Mouse (Mus musculus): Measurements from ENCODE around the gene Ajm1. TPM values are rescaled to one million over a fixed set of nuclear protein-coding genes. Genes with fewer than 3 reads are reported as not detected.

The Ajm1 gene
- 15.8 and 18.1 TPM in 2 replicates for polyA plus RNA-seq (2012; rRNA removed)

GRCm38 (mm10) chr2:25581294-25581864, at the start of gene Ajm1:
Gene Ajm1, minus strand, starts transcription at chr2:25581757.

GRCm38 (mm10) chr2:25627811-25628210, 46.3 kb upstream of the Ajm1 start, which contains the start of gene Fcna:
Gene Fcna, minus strand, starts transcription at chr2:25628030.

GRCm38 (mm10) chr2:25621229-25622200, 40.0 kb upstream of the Ajm1 start, which contains the start of gene Tmem141:
Gene Tmem141, minus strand, starts transcription at chr2:25622005.

GRCm38 (mm10) chr2:25617578-25617977, 36.0 kb upstream of the Ajm1 start, which contains the start of gene Ccdc183:
Gene Ccdc183, minus strand, starts transcription at chr2:25617678.

GRCm38 (mm10) chr2:25607761-25608622, 26.4 kb upstream of the Ajm1 start, which contains the start of gene Rabl6:
Gene Rabl6, minus strand, starts transcription at chr2:25608521.

GRCm38 (mm10) chr2:25574579-25575431, 6.8 kb downstream of the Ajm1 start, which contains the start of the genes Mamdc4 and Phpt1:
Gene Mamdc4, minus strand, starts transcription at chr2:25574845.
Gene Phpt1, minus strand, starts transcription at chr2:25575224.

GRCm38 (mm10) chr2:25557221-25557963, 24.2 kb downstream of the Ajm1 start, which contains the start of gene Edf1:
Gene Edf1, plus strand, starts transcription at chr2:25557847.

GRCm38 (mm10) chr2:25546811-25547491, 34.6 kb downstream of the Ajm1 start, which contains the start of gene Traf2:
Gene Traf2, minus strand, starts transcription at chr2:25546940.

Other genes with a start within 250 kb of the Ajm1 start
- gene Man1b1, start 249.4 kb downstream of the Ajm1 start, polyA plus RNA-seq (2012; rRNA removed): 28.2 and 34.0 TPM in 2 replicates
- gene Dpp7, start 225.4 kb downstream of the Ajm1 start, polyA plus RNA-seq (2012; rRNA removed): 48.1 and 51.1 TPM in 2 replicates
- gene Uap1l1, start 216.1 kb downstream of the Ajm1 start, polyA plus RNA-seq (2012; rRNA removed): 4.2 and 6.0 TPM in 2 replicates
- 29.5 and 39.5 TPM in 2 replicates for gene Sapcd2, start 209.4 kb downstream of the Ajm1 start, polyA plus RNA-seq (2012; rRNA removed)
- gene Entpd2, start 185.9 kb downstream of the Ajm1 start, polyA plus RNA-seq (2012; rRNA removed): 2.0 and 3.8 TPM in 2 replicates
- gene Npdc1, start 182.4 kb downstream of the Ajm1 start, polyA plus RNA-seq (2012; rRNA removed): 585 and 599 TPM in 2 replicates
- 0.39 and 0.44 TPM in 2 replicates for gene Fut7, start 158.5 kb downstream of the Ajm1 start, polyA plus RNA-seq (2012; rRNA removed)
- gene Abca2, start 153.1 kb downstream of the Ajm1 start, polyA plus RNA-seq (2012; rRNA removed): 43.4 and 48.8 TPM in 2 replicates
- 0.74 and 1.3 TPM in 2 replicates for gene Clic3, start 124.9 kb downstream of the Ajm1 start, polyA plus RNA-seq (2012; rRNA removed)
- 122 and 124 TPM in 2 replicates for gene Paxx, start 120.7 kb downstream of the Ajm1 start, polyA plus RNA-seq (2012; rRNA removed)
- 65.0 and 127 TPM in 2 replicates for gene Ptgds, start 111.7 kb downstream of the Ajm1 start, polyA plus RNA-seq (2012; rRNA removed)
- gene Lcn12, start 87.8 kb downstream of the Ajm1 start, polyA plus RNA-seq (2012; rRNA removed): not detected in 2 replicates
- 37.4 and 43.7 TPM in 2 replicates for gene Fbxw5, start 81.0 kb downstream of the Ajm1 start, polyA plus RNA-seq (2012; rRNA removed)
- gene C8g, start 80.0 kb downstream of the Ajm1 start, polyA plus RNA-seq (2012; rRNA removed): 3.2 and 4.1 TPM in 2 replicates
- gene Traf2, start 34.8 kb downstream of the Ajm1 start, polyA plus RNA-seq (2012; rRNA removed): 13.1 and 14.5 TPM in 2 replicates
- gene Edf1, start 23.9 kb downstream of the Ajm1 start, polyA plus RNA-seq (2012; rRNA removed): 199 and 206 TPM in 2 replicates
- gene Mamdc4, start 6.9 kb downstream of the Ajm1 start, polyA plus RNA-seq (2012; rRNA removed): 6.3 and 6.6 TPM in 2 replicates
- gene Phpt1, start 6.5 kb downstream of the Ajm1 start, polyA plus RNA-seq (2012; rRNA removed): 181 and 195 TPM in 2 replicates
- 83.7 and 90.9 TPM in 2 replicates for gene Rabl6, start 26.8 kb upstream of the Ajm1 start, polyA plus RNA-seq (2012; rRNA removed)
- gene Ccdc183, start 35.9 kb upstream of the Ajm1 start, polyA plus RNA-seq (2012; rRNA removed): 0.01 TPM in 1 of 2 replicates, not detected in the other
- 27.9 and 35.4 TPM in 2 replicates for gene Tmem141, start 40.2 kb upstream of the Ajm1 start, polyA plus RNA-seq (2012; rRNA removed)
- gene Fcna, start 46.3 kb upstream of the Ajm1 start, polyA plus RNA-seq (2012; rRNA removed): 1.1 TPM in 2 replicates
- gene Lcn8, start 71.4 kb upstream of the Ajm1 start, polyA plus RNA-seq (2012; rRNA removed): not detected in 2 replicates
- gene Lcn5, start 76.2 kb upstream of the Ajm1 start, polyA plus RNA-seq (2012; rRNA removed): not detected in 2 replicates
- gene Lcn6, start 95.0 kb upstream of the Ajm1 start, polyA plus RNA-seq (2012; rRNA removed): not detected in 2 replicates
- not detected in 2 replicates for gene Lcn10, start 101.0 kb upstream of the Ajm1 start, polyA plus RNA-seq (2012; rRNA removed)
- gene Obp2a, start 118.3 kb upstream of the Ajm1 start, polyA plus RNA-seq (2012; rRNA removed): not detected in 2 replicates
- 70.7 and 77.4 TPM in 2 replicates for gene Bmyc, start 125.0 kb upstream of the Ajm1 start, polyA plus RNA-seq (2012; rRNA removed)
- not detected in 2 replicates for gene Obp2b, start 155.3 kb upstream of the Ajm1 start, polyA plus RNA-seq (2012; rRNA removed)
- not detected in 2 replicates for gene Lcn3, start 183.8 kb upstream of the Ajm1 start, polyA plus RNA-seq (2012; rRNA removed)
- gene Lcn11, start 195.3 kb upstream of the Ajm1 start, polyA plus RNA-seq (2012; rRNA removed): not detected in 2 replicates
- gene Gm13539, start 200.5 kb upstream of the Ajm1 start, polyA plus RNA-seq (2012; rRNA removed): not detected in 2 replicates
- not detected in 2 replicates for gene Glt6d1, start 234.1 kb upstream of the Ajm1 start, polyA plus RNA-seq (2012; rRNA removed)
- not detected in 2 replicates for gene Lcn9, start 241.4 kb upstream of the Ajm1 start, polyA plus RNA-seq (2012; rRNA removed)

Data from central nervous system, embryonic 14 days (tissue).